Mouse (Mus musculus): ENCODE data around the gene Pip5k1b.

Gene Pip5k1b

DNA sequence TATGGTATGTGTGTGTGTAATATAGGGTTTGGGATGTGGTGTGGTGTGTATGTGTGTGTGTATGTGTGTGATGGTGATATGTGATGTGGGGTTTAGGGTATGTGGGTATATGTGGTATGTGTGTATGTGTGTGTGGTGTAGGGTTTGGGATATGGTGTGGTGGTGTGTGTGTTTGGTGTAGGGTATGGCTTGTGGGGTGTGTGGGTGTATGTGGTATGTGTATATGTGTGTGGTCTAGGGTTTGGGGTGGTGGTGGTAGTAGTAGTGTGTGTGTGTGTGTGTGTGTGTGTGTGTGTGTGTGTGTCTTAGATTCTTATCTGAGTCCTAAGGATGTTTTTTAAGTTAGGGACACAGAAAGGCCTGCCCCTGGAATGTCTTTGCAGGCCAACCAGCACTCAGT, 37.3 kb downstream of the Pip5k1b start:
- no peak for DNase-seq (ENCODE audit: low spot score)

DNA sequence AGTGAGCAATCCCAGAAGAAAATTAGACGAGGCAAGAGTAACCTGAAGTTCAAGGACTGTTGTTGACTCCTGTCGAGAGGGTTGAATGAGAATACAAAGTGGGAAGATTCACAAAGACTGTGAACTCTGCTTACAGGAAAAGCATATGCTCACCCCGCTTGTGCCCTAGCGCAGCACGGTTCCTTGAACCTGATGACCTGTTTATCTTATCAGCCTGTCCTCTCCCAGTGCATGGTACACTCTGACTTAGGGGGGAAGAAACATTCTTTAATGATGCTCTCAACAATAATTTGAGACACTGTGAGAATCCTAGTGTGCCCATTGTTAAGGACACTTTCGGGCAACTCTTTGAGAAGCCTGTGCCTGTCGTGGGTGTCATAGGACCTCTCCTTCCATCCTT, 38.6 kb downstream of the Pip5k1b start:
- no peak for DNase-seq (ENCODE audit: low spot score)

DNA sequence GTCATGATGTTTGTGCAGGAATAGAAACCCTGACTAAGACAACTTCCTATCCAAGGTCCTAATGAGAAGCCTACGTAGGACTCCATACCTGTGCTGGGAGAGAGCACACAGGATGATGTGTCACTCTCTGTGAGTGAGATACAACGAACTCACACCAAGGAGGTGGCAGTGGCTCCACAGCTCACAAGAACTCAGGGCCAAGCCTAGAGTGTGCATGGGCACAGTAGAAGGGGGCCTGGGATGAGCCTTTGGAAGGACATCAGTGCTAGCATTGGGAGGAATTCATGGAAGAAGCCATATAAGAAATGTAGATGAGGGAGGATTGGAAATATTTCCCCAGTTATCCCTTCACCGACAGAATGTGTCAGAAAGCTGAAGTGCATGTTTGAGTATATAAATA, 39.7 kb downstream of the Pip5k1b start:
- DNase-seq (ENCODE audit: low spot score): no peak

DNA sequence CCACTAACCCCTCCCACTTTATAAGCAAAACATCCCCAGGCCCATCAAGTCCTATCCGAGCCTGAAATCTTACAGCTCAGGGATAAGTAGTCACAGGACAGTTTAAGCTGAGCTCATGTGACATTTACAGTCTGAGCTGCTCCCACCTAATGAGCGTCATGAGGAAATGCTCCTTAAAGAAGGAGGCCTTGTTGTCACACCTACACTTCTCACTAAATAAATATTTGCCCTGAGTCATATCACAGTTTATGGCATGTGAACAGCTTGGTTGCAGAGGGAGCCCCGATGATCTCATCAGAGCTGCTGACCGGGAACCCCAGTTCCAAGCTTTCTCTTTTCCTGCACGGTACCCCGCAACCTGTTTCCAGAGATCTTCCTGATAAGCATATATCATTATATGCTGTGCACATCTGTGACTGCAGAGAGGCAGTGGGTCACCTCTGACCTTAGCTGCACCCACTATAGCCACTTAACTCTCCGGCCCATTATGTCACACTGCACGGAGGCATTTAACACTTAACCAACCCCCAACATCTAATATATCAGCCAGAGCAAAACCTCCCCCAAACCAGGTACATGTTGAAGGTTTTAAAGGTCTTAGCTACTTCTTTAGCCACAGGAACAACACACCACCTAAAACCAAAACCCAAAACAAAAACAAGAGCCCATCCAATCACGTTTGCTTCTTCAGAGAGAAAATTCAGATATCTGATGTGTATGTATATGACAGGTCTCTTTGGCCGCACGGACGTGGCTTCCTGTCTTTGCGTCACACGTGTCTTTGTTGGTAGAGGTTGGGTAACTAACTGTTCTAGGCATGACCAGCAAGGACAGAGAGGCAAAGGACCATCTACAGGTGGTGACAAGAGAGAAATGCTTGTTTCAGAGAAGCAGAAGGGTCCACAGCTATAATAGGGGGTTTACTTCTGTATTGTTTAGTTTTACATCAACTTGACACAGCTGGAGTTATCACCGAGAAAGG, 40.7 kb downstream of the Pip5k1b start:
- no peak for DNase-seq (ENCODE audit: low spot score)

DNA sequence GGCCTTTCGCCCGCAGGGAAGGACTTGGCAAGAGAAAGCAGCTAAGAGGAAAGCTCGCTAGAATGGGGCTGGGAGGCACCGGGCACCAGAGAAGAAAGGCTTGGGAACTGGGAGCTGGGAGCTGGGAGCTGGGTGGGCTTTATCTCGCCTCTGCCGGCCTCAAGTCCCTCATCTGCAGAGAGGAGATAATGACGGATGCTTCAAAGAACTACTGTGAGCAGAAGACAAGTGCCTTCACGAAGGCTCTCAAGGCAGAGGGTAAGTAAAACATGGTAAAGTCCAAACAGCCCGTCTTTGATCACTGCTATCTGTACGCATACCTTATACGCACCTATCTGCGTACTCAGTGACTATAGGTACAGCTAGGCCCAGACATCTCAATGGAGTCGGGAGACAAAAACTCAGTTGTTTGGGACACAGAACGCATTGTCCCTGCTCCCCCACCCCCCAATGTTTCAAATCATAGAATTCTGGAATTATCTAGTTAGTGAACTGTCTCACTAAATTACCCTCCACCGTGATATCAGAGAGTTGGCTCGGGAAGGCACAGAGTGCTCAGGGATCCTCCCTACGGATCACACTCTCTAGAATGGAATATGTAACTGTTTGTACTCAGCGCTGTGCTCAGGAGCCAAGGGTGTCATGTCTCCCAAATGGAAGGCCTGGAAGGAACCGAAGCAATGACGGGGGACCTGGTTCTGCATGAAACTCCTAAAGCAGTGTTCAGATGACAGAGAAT, 42.4 kb downstream of the Pip5k1b start:
- DNase-seq (ENCODE audit: low spot score): no peak

DNA sequence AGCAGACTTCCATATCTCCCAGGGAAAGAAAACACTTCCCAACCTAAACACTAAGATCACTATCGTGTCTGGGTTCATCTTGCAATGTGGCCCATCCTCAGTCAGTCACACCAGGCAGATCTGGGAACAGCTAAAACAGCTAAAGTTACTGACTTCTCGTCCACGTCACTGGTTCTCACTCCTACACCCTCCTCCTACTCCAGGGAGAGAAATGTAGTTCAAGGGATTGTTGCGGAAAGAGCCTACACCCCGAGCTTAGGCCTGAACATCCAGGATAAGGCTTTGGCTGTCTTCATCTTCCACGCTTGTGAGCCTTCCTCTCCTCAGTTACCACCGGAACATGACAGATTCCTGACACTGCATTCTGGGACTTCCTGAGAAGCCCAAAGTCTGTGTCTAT, 43.7 kb downstream of the Pip5k1b start:
- DNase-seq (ENCODE audit: low spot score): no peak

DNA sequence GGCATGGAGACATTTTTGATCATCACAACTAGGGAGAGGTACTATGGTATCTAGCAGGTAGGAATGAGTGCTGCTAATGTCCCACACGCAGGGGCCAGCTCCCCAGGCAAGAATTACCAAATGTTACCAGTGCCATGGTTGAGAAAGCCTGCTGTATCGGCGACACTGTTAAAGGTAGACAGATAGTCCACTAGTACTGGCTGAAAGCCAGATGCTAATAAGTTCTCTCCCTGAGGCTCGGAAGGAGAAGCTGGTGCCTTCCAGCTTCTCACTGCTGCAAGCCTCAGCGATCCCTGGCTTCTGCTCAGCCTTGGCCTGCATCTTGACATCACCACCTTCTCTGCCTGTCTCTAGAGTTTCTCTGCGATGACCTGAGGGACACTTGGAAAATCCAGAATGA, 46.3 kb downstream of the Pip5k1b start:
- no peak for DNase-seq (ENCODE audit: low spot score)

DNA sequence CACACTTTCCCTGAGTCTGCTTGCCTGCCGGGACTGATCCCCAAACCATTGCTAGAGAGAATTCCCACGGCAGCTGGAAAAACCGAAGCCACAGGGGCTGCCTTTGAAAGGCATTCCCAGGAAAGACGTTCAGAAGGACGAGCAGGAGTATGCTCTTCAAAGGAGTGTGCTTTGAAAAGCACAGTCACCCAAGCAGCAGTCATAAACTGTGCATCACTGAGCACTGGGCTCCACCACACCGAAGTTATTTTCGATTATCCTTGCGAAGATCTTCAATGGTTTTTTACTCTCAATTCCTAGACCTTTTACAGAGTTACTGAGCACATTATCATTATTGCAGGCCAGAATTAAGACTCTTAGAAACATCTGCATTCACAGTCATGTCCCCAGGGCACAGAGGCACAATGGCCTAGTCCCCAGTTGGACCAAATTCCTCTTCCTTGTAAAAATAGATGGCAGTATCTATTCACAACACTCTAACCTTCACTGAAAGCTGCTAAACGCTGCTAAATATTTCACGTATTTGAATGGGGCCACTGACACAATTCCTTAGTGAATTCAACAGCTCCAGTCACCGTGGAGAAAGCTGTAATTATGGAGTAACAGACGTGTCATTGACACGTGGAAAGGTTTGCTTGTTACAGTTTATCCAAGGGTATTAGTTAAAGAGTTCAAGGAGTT, 47.4 kb downstream of the Pip5k1b start:
- no peak for DNase-seq (ENCODE audit: low spot score)

DNA sequence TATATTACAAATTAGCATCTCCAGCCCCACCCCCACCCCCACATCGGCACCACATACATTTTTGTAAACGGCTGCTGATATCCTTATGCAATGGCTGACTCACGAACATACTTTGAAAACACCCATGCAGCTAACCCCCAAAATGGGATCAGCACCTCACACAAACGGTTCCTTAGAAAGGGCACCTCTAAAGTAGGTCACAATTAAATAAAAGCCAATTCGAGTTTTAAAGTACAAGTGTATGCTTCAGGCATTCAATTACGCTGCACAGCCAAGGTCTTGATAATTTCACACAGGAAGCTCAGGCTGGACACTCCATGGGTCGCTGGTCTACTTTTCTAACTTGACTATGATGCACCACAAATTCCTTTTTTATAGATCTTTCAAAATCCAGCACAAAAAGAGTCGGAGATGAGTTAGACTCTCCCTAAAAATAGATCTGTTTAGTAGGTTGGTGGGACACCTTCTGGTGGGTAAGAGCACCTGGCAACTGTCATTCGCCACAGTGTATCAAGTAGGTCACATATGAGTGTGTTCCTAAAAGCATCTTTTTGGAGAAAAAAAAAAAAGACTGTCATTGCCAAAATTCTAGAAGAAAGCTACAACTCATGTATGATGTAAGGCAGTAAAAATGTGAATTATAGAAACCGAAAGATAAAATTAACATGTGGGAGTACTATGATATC, 52.8 kb downstream of the Pip5k1b start:
- no peak for DNase-seq (ENCODE audit: low spot score)

DNA sequence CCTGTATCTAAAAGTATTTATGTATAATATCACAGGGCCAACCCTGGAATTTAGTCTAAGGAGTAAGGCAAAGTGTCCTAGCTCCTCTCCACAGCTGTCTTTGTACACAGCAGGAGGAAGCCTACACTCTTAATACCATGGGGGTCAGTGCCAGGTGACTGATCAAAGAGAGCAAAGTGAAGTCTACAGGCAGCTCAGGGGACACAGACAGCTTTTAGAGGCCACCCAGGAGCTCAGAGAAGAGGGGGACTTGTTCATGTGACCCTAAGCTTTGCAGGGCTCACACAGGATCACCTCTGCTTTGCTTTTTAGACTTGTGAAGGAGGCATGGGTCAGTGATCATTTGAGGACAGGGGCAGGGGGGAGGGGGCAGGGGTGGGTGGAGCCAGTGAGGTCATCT, 54.1 kb downstream of the Pip5k1b start:
- no peak for DNase-seq (ENCODE audit: low spot score)

DNA sequence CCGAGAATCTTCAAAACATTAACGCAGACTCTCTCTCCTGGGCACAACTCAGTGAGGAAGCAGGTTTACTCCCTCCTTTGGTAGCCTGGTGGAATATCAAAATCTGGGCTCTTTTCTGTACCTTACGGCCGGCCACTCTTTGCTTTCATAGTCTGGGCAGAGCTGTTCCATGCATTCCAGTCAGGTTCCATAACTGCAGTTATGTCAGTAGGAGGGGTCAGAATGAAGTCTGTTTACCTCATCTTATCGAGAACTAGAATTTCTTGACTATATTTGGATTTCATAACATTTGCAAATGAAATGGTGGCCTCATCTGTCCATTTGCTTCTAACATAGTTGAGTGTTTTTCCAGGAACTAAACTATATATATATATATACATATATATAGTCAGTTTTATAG, 55.2 kb downstream of the Pip5k1b start:
- DNase-seq (ENCODE audit: low spot score): no peak

DNA sequence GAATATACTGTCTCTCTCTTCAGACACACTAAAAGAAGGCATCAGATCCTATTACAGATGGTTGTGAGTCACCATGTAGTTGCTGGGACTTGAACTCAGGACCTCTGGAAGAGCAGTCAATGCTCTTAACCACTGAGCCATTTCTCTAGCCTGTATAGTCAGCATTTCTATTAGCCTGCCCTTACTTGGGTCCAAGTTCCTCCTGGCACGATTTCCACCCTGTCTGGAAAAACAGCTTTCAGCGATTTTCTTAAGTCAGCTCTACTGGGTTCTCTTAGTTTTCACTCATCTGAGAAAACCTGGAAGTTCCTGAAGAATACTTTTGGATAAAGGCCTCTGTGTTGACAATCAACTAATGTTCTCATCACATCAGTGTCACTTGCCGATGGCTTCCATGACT, 56.4 kb downstream of the Pip5k1b start:
- no peak for DNase-seq (ENCODE audit: low spot score)

DNA sequence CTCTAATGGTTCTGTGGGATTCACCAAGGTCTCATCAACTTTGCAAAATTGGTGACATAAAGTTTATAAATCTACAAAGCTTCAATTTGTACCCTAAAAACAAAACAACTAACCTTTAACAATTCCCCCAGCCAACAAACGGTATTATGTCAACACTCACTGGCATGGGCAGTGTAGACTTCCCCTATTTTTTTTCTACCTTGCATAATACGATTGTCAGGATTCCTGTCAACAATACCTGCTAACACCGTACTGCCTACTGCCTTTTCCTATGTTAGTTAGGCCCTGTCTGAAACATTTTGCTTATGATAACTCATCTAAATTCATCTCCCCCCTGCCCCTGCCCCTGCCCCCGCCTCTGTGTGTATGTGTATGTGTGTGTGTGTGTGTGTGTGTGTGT, 61.8 kb downstream of the Pip5k1b start:
- no peak for DNase-seq (ENCODE audit: low spot score)

DNA sequence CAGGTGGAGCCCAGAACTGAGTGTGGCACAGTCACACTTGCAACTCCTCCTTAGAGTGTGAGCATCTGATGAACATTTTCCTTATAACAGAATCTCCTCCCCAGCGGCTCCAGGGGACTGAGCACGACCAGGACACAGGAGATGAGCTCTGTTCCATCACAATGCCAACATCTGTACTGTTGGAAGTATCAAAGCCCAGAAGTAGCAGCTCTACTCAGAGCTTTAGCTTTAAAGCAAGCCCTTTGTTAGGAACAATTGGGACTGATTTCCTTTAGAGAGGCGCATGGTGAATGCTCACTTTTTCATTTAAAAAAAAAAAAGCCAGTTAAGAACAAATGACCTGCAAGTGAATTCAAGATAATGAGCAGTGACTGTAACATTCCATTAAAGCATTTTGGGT, 63.8 kb downstream of the Pip5k1b start:
- peak; percentile 65 for DNase-seq (ENCODE audit: low spot score)

DNA sequence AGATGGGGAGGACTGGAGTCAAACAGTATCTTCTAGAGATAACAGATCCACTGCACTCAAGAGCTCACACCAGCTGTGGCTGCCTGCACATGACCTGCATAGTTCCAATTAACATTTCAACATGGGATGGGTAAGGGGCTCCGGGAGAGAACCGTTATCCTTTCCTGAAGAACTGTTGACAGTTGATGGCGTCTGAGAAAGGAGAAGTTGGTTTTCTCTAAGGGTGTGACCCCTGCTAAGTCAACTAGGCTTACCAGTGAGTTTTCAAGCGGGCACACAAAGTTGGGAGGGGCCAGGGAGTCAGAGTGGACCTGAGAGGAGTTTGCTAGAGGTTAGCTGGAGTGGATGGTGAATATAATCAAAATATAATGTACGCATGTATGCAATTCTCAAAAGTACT, 65.4 kb downstream of the Pip5k1b start:
- peak; percentile 29 for DNase-seq (ENCODE audit: low spot score)

DNA sequence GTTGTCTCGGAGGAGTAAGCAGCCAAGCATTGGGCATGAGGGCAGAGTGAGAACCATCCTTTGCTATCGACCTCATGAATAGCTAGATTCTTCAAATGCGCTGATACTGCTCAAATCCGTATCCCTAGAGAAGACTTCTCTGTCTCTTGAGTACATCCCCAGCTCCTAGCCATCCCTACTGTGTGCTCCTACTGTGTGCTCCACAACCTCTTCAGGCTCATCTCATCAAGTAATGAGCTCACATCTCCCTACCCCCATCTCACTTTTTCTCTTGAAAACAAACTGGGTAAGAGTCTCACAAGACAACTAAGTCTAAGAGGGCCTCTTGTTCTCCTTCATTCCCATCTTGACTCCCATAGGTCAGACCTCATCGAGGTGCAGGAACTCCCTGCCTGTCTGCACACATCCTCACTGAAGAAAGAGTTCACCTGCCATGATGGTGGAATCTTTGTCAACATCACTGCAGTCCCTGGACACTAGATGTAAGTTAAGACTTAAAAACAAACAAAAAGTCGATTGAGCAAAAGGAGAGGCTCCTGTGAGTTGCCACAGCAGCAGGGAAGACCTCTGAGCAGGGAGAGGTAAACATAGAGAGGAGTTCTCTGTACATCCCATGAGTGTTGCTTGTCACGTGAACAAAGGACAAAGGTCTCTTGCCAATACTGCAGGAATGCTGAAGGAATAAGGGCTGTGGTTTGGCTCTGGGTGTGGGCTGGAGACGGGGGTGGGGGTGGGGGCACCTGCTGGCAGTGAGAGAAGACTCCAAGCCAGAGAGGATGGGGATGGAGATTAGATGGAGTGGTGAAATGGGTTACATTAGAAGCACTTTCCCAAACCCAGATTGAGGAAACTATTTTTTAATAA, 69.0 kb downstream of the Pip5k1b start:
- DNase-seq (ENCODE audit: low spot score): no peak

DNA sequence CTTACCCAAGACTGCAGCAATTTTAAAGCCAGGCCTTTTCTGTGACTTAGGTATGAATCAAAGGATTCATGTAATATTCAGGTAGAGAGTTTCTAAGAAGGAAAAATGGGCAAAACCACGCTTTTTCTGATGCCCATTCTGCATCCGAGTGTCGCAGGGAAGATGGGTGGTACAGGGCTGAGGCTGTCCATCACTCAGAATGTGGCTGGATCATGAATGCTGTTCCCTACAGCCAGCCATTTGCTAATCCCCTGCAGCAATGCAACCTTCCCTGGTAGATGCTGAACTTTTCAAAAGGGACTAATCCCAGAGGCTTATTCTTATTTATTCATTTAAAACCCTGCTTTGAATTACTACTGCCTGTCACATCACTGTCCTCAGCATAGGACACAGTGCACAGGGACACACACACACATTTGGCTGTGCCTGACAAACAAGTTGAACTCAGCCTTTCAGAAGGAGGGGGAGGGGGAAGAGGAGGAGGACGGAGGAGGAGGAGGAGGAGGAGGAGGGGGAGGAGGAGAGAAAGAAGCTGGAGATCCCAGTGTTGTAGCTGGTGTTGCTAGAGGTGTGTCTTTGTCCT, 71.0 kb downstream of the Pip5k1b start:
- DNase-seq (ENCODE audit: low spot score): no peak

DNA sequence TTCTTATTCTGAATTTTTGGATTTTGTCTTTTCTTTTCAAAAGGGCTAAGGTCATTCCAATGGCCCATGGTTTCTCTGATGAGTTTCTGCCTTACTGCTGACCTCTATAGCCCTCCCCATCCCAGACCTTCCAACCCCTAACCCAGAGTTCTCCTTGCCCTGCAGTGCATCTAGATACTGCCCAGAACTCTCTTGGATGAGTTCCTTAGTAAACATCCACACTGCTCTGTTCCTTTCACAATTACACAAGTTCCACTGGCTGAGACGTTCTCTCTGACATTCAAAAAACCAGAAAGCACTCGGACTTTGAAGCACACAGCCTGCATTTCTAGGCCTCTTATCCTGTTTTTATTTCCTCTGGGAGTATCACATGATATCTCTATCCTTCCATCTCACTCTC, 74.8 kb downstream of the Pip5k1b start:
- DNase-seq (ENCODE audit: low spot score): no peak

DNA sequence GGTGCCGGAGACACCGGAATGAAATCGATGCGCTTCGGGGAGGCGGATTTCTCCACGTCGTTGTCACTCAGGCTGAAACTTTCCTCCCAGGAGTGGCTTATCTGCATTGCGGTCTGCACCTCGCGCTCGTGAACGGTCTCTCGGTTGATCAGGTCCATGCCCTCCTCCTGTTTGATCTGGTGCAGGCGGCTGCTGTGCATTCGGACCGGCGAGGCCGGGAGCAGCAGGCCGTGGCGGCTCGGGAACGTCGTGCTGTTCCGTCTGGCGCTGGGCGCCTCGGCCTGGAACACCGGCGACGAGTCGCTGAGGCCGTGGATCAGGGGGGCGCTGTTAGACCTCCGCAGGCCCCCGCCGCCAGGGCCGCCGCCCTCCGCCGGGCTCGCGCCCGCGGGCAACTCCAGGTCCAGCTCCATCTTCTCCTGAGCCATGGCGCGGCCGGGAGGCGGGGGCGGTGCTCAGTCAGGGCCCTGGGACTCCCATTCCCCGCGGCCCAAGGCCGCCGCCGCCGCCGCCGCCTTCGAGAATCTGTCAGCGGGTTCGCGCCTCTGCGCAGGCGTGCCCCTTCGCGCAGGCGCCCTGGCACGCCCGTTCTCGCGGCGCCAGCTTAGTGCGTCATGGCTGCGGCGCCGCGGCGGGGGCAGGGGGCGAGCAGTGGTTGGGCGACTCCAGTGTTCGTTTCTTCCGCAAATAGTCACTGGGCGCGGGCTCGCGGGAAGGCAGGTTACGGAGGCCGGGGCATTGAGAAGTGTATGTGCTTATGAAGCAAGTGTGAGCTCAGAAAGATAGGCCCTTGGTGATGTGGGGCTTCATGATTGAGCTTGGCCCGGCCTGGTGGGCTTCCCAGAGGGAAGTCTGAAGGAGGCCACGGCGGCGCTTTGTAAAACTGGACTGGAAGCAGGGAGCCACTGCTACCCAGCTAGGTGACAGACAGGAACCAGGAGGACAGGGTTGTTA, 78.5 kb downstream of the Pip5k1b start, which contains the start of gene Fam122a:
TSS of gene Fam122a (minus strand) at position 428 of the 954 bp plus-strand sequence.
- DNase-seq (ENCODE audit: low spot score): peak; percentile 96

Measured in retina, embryonic 14.5 days (tissue).